Mouse (Mus musculus): Measurements from ENCODE around the gene Ppp1r13b. TPM values are rescaled to one million over a fixed set of nuclear protein-coding genes. Genes with fewer than 3 reads are reported as not detected.

The Ppp1r13b gene
- polyA plus RNA-seq, 1 experiment from 2014 or later, result 16.9 TPM

DNA sequence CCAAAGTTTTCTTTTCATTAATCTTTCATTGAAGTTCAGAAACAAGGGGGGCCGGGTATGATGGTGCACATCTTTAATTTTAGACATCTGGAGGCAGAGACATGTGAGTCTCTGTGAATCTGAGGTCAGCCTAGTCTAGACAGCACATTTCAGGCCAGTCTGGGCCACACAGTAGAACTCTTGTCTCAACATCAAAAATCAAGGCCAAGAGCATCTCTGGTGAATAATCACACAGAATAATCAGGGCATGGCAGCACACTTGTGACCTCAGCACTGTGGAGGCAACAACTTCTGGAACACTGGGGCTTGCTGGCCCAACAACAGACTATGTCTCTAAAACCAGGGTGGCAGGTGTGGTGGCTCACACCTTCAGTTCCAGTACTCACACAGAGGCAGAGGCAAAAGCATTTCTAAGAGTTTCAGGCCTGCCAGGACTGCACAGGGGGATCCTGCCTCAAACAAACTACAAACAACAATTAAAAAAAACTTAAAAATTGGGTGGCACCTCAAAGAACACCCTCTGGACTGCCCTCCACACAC lies 33.2 kb downstream of the Ppp1r13b start:
- WGBS, result 53% methylated on average over 1 of the region's 1 CpGs

DNA sequence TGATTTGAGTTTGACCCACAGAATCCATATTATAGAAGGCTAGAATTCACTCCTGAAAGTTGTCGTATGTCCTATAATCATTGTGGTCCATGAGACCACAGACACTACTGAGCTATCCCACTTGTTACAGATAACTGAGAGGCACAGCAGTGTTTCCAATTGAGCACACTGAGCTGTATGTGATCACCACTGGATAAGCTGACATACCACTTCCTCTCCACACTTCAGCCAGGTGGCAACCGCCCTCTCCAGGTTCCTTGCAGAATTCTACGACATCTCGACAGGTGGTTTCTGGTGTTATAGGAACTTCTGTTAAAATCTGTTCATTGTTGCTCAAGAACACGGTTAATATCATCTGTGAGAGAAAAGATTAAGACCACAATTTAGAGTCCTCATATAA lies 35.8 kb downstream of the Ppp1r13b start:
- Histone ChIP-seq H3K9ac (no peak overlapping the region), H3K27me3 (no peaks in the 10 kb centered on the region), H3K4me2 (replicated peaks) (no peak overlapping the region), H3K4me1 (no peaks in the 10 kb centered on the region), H3K9me3 (replicated peaks) (no peaks in the 10 kb centered on the region), H3K27ac (replicated peaks) (no peak overlapping the region), H3K4me3 (replicated peaks) (no peak overlapping the region), H3K36me3 (peaks cover 19% of the 10 kb centered on the region; the same call in 1 of the 2 replicates)
- 82% methylated on average over 5 of the region's 5 CpGs for WGBS
- no peak for ATAC-seq (ENCODE audit: insufficient number of reproducible peaks, low FRiP score, low TSS enrichment, low read depth)

More for the DNA sequence above, 33.2 kb downstream of the Ppp1r13b start:
- Histone ChIP-seq H3K9me3 (replicated peaks) (no peaks in the 10 kb centered on the region), H3K9ac (no peak overlapping the region), H3K4me1 (no peaks in the 10 kb centered on the region), H3K27me3 (no peaks in the 10 kb centered on the region), H3K4me2 (replicated peaks) (no peak overlapping the region), H3K36me3 (peaks cover 15% of the 10 kb centered on the region; the same call in 1 of the 2 replicates), H3K27ac (replicated peaks) (no peak overlapping the region), H3K4me3 (replicated peaks) (no peak overlapping the region)
- no peak for ATAC-seq (ENCODE audit: insufficient number of reproducible peaks, low FRiP score, low TSS enrichment, low read depth)

DNA sequence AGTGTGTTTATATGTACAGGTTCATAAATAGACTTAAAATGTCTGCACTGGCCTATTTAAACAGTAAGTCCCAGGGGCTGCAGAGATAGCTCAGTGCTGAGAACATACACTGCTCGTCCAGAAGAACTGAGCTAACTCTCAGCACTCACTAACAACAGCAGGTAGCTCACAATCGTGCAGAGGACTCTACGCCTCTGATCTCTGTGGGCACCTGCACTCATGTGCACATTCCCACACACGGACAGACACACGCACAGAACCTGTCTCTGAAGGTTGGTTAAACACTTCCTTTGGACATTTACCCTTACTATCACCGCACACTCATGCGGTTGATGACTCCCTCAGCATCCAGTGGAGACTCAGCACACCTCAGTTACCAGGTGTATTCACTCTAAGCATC lies 37.1 kb downstream of the Ppp1r13b start:
- Histone ChIP-seq H3K4me1 (no peaks in the 10 kb centered on the region), H3K27me3 (no peaks in the 10 kb centered on the region), H3K9me3 (replicated peaks) (no peaks in the 10 kb centered on the region), H3K27ac (replicated peaks) (no peak overlapping the region), H3K9ac (no peak overlapping the region), H3K36me3 (peaks cover 24% of the 10 kb centered on the region; the same call in 1 of the 2 replicates), H3K4me2 (replicated peaks) (no peak overlapping the region), H3K4me3 (replicated peaks) (no peak overlapping the region)
- WGBS, result 89% methylated on average over 7 of the region's 7 CpGs
- no peak for ATAC-seq (ENCODE audit: insufficient number of reproducible peaks, low FRiP score, low TSS enrichment, low read depth)

DNA sequence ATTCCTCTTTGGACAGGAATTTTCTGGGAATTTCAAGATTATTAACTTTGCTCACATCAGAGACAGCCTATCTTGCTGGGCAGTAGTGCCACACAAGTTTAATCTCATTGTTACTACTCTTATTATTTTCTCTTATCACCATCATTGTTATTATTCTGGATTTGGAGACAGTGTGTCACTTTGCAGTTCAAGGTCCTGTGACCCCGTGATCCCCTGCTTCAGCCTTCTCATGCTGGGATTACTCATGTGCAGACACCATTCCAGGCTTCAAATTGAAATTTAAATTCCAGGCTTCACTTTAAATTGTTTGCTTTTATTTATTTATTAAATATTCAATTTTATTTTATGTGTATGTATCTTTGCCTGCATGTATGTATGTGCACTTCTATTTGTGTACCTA lies 38.1 kb downstream of the Ppp1r13b start:
- Histone ChIP-seq H3K27me3 (no peaks in the 10 kb centered on the region), H3K27ac (replicated peaks) (no peak overlapping the region), H3K4me3 (replicated peaks) (no peak overlapping the region), H3K4me1 (no peaks in the 10 kb centered on the region), H3K9me3 (replicated peaks) (no peaks in the 10 kb centered on the region), H3K36me3 (peaks cover 24% of the 10 kb centered on the region; the same call in 1 of the 2 replicates), H3K9ac (no peak overlapping the region), H3K4me2 (replicated peaks) (no peak overlapping the region)
- 87% methylated on average over 1 of the region's 1 CpGs for WGBS
- no peak for ATAC-seq (ENCODE audit: insufficient number of reproducible peaks, low FRiP score, low TSS enrichment, low read depth)

- Histone ChIP-seq H3K9ac (no peak overlapping the region), H3K27me3 (no peaks in the 10 kb centered on the region), H3K9me3 (replicated peaks) (no peaks in the 10 kb centered on the region), H3K4me1 (no peaks in the 10 kb centered on the region), H3K4me2 (replicated peaks) (no peak overlapping the region), H3K27ac (replicated peaks) (no peak overlapping the region), H3K4me3 (replicated peaks) (no peak overlapping the region), H3K36me3 (peaks cover 8% of the 10 kb centered on the region; the same call in 1 of the 2 replicates)
- no peak for ATAC-seq (ENCODE audit: insufficient number of reproducible peaks, low FRiP score, low TSS enrichment, low read depth)
- WGBS, result 86% methylated on average over 4 of the region's 4 CpGs
Measured at GRCm38 (mm10) chr12:111864206-111864824, 43.6 kb downstream of the Ppp1r13b start.

DNA sequence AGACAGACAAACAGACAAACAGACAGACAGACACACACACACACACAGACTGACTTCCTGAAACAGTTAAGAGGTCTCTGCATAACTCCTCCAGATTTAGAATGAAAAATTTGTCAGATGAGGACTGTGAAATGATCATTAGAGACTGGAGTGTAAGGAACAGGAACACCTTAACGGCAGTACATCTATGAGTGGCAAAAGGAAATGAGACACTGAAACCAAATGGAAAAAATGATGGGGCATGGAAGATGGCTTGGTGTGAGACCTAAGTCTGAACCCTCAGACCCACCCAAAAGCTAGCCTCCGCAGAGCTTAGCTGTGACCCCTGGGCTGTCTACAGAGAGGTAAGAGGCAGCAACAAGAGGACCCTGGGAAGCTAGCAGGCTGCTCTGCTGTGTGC lies 52.5 kb downstream of the Ppp1r13b start:
- no peak overlapping the region for H3K9ac ChIP-seq
- H3K4me2 ChIP-seq (replicated peaks), result no peak overlapping the region
- no peak overlapping the region for H3K27ac ChIP-seq (replicated peaks)
- H3K36me3 ChIP-seq, result peaks cover 18% of the 10 kb centered on the region; the same call in 1 of the 2 replicates
- WGBS, result 86% methylated on average over 2 of the region's 2 CpGs
- no peaks in the 10 kb centered on the region for H3K9me3 ChIP-seq (replicated peaks)
- no peak for ATAC-seq (ENCODE audit: insufficient number of reproducible peaks, low FRiP score, low TSS enrichment, low read depth)
- H3K4me3 ChIP-seq (replicated peaks), result no peak overlapping the region
- peaks cover 6% of the 10 kb centered on the region; the same call in 1 of the 2 replicates for H3K4me1 ChIP-seq
- no peaks in the 10 kb centered on the region for H3K27me3 ChIP-seq

DNA sequence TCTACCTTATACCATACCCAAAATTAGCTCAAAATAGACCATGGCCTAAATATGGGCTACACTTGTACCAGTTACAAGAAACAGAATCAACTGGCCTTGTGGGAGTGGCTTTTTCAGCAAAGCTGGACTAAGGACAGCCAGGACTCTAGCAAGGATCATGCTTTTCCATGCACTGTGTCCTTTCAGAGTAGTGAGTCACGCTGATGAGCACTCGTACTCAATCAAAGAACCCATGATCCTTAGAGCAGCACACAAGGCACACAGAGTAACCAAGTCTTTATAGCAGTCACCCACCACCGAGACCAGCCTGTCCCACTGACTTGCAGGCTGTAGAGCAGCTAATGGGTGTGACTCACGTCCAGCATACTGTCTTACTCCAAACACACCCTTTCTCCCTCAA lies 54.4 kb downstream of the Ppp1r13b start:
- Histone ChIP-seq H3K4me2 (replicated peaks) (no peak overlapping the region), H3K4me3 (replicated peaks) (no peak overlapping the region), H3K9ac (no peak overlapping the region), H3K9me3 (replicated peaks) (no peaks in the 10 kb centered on the region), H3K27ac (replicated peaks) (no peak overlapping the region), H3K4me1 (peaks cover 7% of the 10 kb centered on the region), H3K27me3 (no peaks in the 10 kb centered on the region), H3K36me3 (peaks cover 19% of the 10 kb centered on the region; the same call in 1 of the 2 replicates)
- ATAC-seq (ENCODE audit: insufficient number of reproducible peaks, low FRiP score, low TSS enrichment, low read depth), result no peak
- WGBS, result 59% methylated on average over 4 of the region's 4 CpGs

DNA sequence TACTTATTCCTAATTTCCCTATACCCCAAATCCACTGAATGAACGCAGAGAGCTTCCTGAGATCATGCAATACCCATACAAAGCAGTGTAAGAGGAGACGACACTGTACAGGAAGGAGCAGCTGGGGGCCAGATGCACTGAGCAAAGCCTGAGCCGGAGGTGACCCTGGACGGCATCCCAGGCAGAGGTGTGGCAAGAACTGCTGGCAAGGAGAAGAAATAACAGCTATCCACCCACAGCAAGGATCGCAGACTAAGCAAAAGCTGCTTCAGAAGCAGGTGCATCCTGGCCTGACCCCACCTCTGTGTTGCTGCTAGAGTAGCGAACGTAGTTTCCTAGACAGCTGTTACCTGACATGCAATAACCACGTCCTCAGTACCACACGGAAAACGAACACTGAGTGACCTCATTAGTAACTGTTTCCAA lies 54.9 kb downstream of the Ppp1r13b start:
- H3K9ac ChIP-seq, result no peak overlapping the region
- peak; percentile 51; the same call in 1 of the 2 replicates for ATAC-seq (ENCODE audit: insufficient number of reproducible peaks, low FRiP score, low TSS enrichment, low read depth)

GRCm38 (mm10) chr12:111851745-111852144 lies 56.2 kb downstream of the Ppp1r13b start:
- H3K4me1 ChIP-seq, result peaks cover 13% of the 10 kb centered on the region
- peak; percentile 52; the same call in 1 of the 2 replicates for ATAC-seq (ENCODE audit: insufficient number of reproducible peaks, low FRiP score, low TSS enrichment, low read depth)
- WGBS, result 52% methylated on average over 5 of the region's 5 CpGs

More for the DNA sequence above, 54.9 kb downstream of the Ppp1r13b start:
- H3K4me2 ChIP-seq (replicated peaks), result no peak overlapping the region
- 35% methylated on average over 10 of the region's 10 CpGs for WGBS
- peaks cover 20% of the 10 kb centered on the region; the same call in 1 of the 2 replicates for H3K36me3 ChIP-seq
- H3K4me3 ChIP-seq (replicated peaks), result no peak overlapping the region
- no peak overlapping the region for H3K27ac ChIP-seq (replicated peaks)
- no peaks in the 10 kb centered on the region for H3K27me3 ChIP-seq
- H3K4me1 ChIP-seq, result peaks cover 12% of the 10 kb centered on the region
- no peaks in the 10 kb centered on the region for H3K9me3 ChIP-seq (replicated peaks)

GRCm38 (mm10) chr12:111851235-111851634 lies 56.7 kb downstream of the Ppp1r13b start:
- H3K36me3 ChIP-seq, result peaks cover 14% of the 10 kb centered on the region; the same call in 1 of the 2 replicates
- ATAC-seq (ENCODE audit: insufficient number of reproducible peaks, low FRiP score, low TSS enrichment, low read depth), result no peak
- no peak overlapping the region for H3K4me3 ChIP-seq (replicated peaks)
- H3K27me3 ChIP-seq, result no peaks in the 10 kb centered on the region
- H3K4me1 ChIP-seq, result peaks cover 13% of the 10 kb centered on the region
- no peak overlapping the region for H3K9ac ChIP-seq
- WGBS, result 55% methylated on average over 2 of the region's 2 CpGs
- H3K4me2 ChIP-seq (replicated peaks), result no peak overlapping the region
- H3K9me3 ChIP-seq (replicated peaks), result no peaks in the 10 kb centered on the region
- H3K27ac ChIP-seq (replicated peaks), result peak overlapping the region; percentile 61; the same call in 1 of the 2 replicates

More at GRCm38 (mm10) chr12:111851745-111852144, 56.2 kb downstream of the Ppp1r13b start:
- Histone ChIP-seq H3K4me3 (replicated peaks) (no peak overlapping the region), H3K27me3 (no peaks in the 10 kb centered on the region), H3K27ac (replicated peaks) (0 out of 2 replicates have a peak overlapping the region, but pooled peaks have one; percentile 28), H3K9me3 (replicated peaks) (no peaks in the 10 kb centered on the region), H3K9ac (no peak overlapping the region), H3K4me2 (replicated peaks) (no peak overlapping the region), H3K36me3 (peaks cover 16% of the 10 kb centered on the region; the same call in 1 of the 2 replicates)

GRCm38 (mm10) chr12:111848300-111848798 lies 59.6 kb downstream of the Ppp1r13b start:
- 36% methylated on average over 9 of the region's 9 CpGs for WGBS
- H3K9ac ChIP-seq, result no peak overlapping the region
- no peaks in the 10 kb centered on the region for H3K27me3 ChIP-seq
- 0 out of 2 replicates have a peak, but pooled peaks cover 5% of the 10 kb centered on the region for H3K36me3 ChIP-seq
- H3K27ac ChIP-seq (replicated peaks), result peak overlapping the region; percentile 60
- no peak for ATAC-seq (ENCODE audit: insufficient number of reproducible peaks, low FRiP score, low TSS enrichment, low read depth)
- no peak overlapping the region for H3K4me2 ChIP-seq (replicated peaks)
- no peaks in the 10 kb centered on the region for H3K9me3 ChIP-seq (replicated peaks)
- peaks cover 13% of the 10 kb centered on the region for H3K4me1 ChIP-seq
- no peak overlapping the region for H3K4me3 ChIP-seq (replicated peaks)

All from embryonic facial prominence, embryonic 15.5 days (tissue).